In genomic region chr8:129264296-129264695, GRCm38 (mm10) we compare ENCODE assay signal across 8 mouse cellular contexts. TPM values are rescaled to one million over a fixed set of nuclear protein-coding genes. Genes with fewer than 3 reads are reported as not detected.
DNase-seq lines count a peak whose midpoint lies in the region; ATAC-seq and TF ChIP-seq lines count a peak whose summit lies in the region.

No protein-coding gene starts in this region.

- H3K27ac ChIP-seq in heart, embryonic 11.5 days (ENCODE audit: low read depth, low read length) = no peak overlapping the region
- H3K27ac ChIP-seq in hindbrain, embryonic 14.5 days = no peak overlapping the region
- H3K27ac ChIP-seq in midbrain, embryonic 10.5 days (replicated peaks) = no peak overlapping the region; the same call in 1 of the 2 replicates
- H3K27ac ChIP-seq in cerebellum, adult 2 months (ENCODE audit: insufficient read depth, low read length) = no peak overlapping the region

- intact Hi-C loops in heart, postnatal 36 days (cut with DNase I) = no loop called here

- no peak overlapping the region for H3K9ac ChIP-seq in heart, embryonic 11.5 days (ENCODE audit: low read depth, low read length)
- peak overlapping the region; percentile 59 for H3K9ac ChIP-seq in hindbrain, embryonic 14.5 days

- no peak for TF ChIP-seq CTCF in cerebellum, adult 2 months (IDR thresholded peaks at IDR 0.05; ENCODE audit: borderline replicate concordance, insufficient read depth, low read depth, low read length)

- H3K4me2 ChIP-seq in heart, embryonic 11.5 days = peak overlapping the region; percentile 69
- peak overlapping the region; percentile 61 for H3K4me2 ChIP-seq in hindbrain, embryonic 14.5 days (replicated peaks)

- H3K9me3 ChIP-seq in heart, embryonic 11.5 days (replicated peaks; ENCODE audit: control insufficient read depth, low read length) = peaks cover 8% of the 10 kb centered on the region
- H3K9me3 ChIP-seq in hindbrain, embryonic 14.5 days (ENCODE audit: control insufficient read depth, low read length) = peaks cover 23% of the 10 kb centered on the region
- peaks cover 34% of the 10 kb centered on the region for H3K9me3 ChIP-seq in midbrain, embryonic 10.5 days (replicated peaks)

- peaks cover 11% of the 10 kb centered on the region; the same call in 1 of the 2 replicates for H3K36me3 ChIP-seq in heart, embryonic 11.5 days (ENCODE audit: control insufficient read depth, insufficient read depth, low read length)
- H3K36me3 ChIP-seq in hindbrain, embryonic 14.5 days (replicated peaks; ENCODE audit: control insufficient read depth, insufficient read depth) = peaks cover 13% of the 10 kb centered on the region; the same call in 1 of the 2 replicates
- H3K36me3 ChIP-seq in midbrain, embryonic 10.5 days = peaks cover 29% of the 10 kb centered on the region

- no peaks in the 10 kb centered on the region for H3K27me3 ChIP-seq in heart, embryonic 11.5 days (ENCODE audit: control insufficient read depth, insufficient read depth, low read length)
- H3K27me3 ChIP-seq in hindbrain, embryonic 14.5 days (ENCODE audit: control insufficient read depth, insufficient read depth, low read length) = no peaks in the 10 kb centered on the region
- H3K27me3 ChIP-seq in midbrain, embryonic 10.5 days (ENCODE audit: low read depth, poor library complexity, severe bottlenecking) = no peaks in the 10 kb centered on the region
- H3K27me3 ChIP-seq in cerebellum, adult 2 months (ENCODE audit: control insufficient read depth, insufficient read depth, low read length) = no peaks in the 10 kb centered on the region

- TF ChIP-seq POLR2A in cerebellum, adult 2 months (IDR thresholded peaks at IDR 0.05; ENCODE audit: borderline replicate concordance, insufficient read depth, low read length) = no peak

- ATAC-seq in heart, embryonic 11.5 days (replicated peaks; ENCODE audit: insufficient number of reproducible peaks, low FRiP score, low TSS enrichment) = no peak
- no peak for ATAC-seq in hindbrain, embryonic 14.5 days (ENCODE audit: low FRiP score)

- H3K4me3 ChIP-seq in heart, embryonic 11.5 days (ENCODE audit: low read depth, low read length) = no peak overlapping the region
- peak overlapping the region; percentile 48 for H3K4me3 ChIP-seq in hindbrain, embryonic 14.5 days (replicated peaks; ENCODE audit: low read length)
- H3K4me3 ChIP-seq in midbrain, embryonic 10.5 days = peak overlapping the region; percentile 61
- H3K4me3 ChIP-seq in cerebellum, adult 2 months (replicated peaks; ENCODE audit: insufficient read depth, low read depth, low read length) = no peak overlapping the region

- DNase-seq in heart, postnatal 36 days = no peak
- peak; percentile 1 for DNase-seq in Muller cell, postnatal 12 days (ENCODE audit: inconsistent ontology term)
- no peak for DNase-seq in hindbrain, embryonic 14.5 days (ENCODE audit: low spot score)
- no peak for DNase-seq in midbrain, embryonic 10.5 days (ENCODE audit: low spot score)
- no peak for DNase-seq in cerebellum, adult 2 months
- no peak for DNase-seq in kidney, adult 11 months
- no peak for DNase-seq in cerebellum, adult 11 months

- WGBS in heart, embryonic 11.5 days (ENCODE audit: insufficient replicate concordance) = 62% methylated on average over 2 of the region's 2 CpGs
- 84% methylated on average over 2 of the region's 2 CpGs for WGBS in hindbrain, embryonic 14.5 days
- 93% methylated on average over 2 of the region's 2 CpGs for WGBS in midbrain, embryonic 10.5 days
- WGBS in cerebellum, adult 2 months = 86% methylated on average over 2 of the region's 2 CpGs

- H3K4me1 ChIP-seq in heart, embryonic 11.5 days (ENCODE audit: control insufficient read depth, insufficient read depth, low read length) = no peaks in the 10 kb centered on the region
- no peaks in the 10 kb centered on the region; the same call in 1 of the 2 replicates for H3K4me1 ChIP-seq in hindbrain, embryonic 14.5 days (replicated peaks; ENCODE audit: control insufficient read depth, insufficient read depth, low read length)
- peaks cover 10% of the 10 kb centered on the region for H3K4me1 ChIP-seq in midbrain, embryonic 10.5 days
- no peaks in the 10 kb centered on the region for H3K4me1 ChIP-seq in cerebellum, adult 2 months (ENCODE audit: control insufficient read depth, insufficient read depth, low read length)

RNA-seq across cellular contexts. Expression of gene 2610044O15Rik8, which starts 30.1 kb away (rescaled TPM):
- polyA plus RNA-seq in heart, embryonic 11.5 days (2014; fragmentation: Nextera tagmentation; extraction: Ambion mirVana) = 18.5 and 18.8 TPM in 2 replicates
- 10 to 100 TPM; 13.8 to 17.4 TPM for total RNA-seq in heart, postnatal 36 days (2021)
- polyA plus RNA-seq in hindbrain, embryonic 14.5 days (2014; fragmentation: Nextera tagmentation; extraction: Ambion mirVana) = 28.4 and 28.8 TPM in 2 replicates
- polyA plus RNA-seq in midbrain, embryonic 10.5 days (2016; fragmentation: Nextera tagmentation; extraction: Ambion mirVana) = 19.5 and 24.2 TPM in 2 replicates
- polyA plus RNA-seq in cerebellum, adult 2 months (2012; rRNA removed) = 16.7 and 16.9 TPM in 2 replicates

Comparison
In these comparisons a context has a peak if more than half of its experiments do, and no peak if none do; other contexts are left out.
1. H3K4me3 ChIP-seq: peak in hindbrain, embryonic 14.5 days (single experiment) and midbrain, embryonic 10.5 days (single experiment); none in heart, embryonic 11.5 days (single experiment) and cerebellum, adult 2 months (single experiment).